Mouse (Mus musculus): ENCODE measurements around the gene Ubqln4.

DNA sequence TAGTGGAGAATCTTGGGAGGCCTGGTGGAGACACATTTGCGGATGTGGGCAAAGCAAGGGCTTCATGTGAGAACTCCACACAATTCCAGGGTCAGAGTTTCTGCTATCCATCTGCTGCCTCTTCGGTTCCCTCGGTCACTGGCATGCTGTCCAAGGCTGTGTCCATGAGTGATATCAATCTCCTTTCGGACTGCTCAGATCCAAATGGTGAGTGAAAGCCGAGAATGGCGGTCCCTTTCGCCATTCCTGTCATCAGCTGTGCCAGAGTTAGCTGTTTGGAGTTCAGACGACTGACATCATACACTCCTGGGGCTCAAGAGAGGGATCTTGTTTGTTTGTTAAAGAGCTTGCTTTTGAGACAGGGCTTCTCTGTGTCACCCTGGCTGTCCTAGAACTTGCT, 60.9 kb downstream of the Ubqln4 start:
- TF ChIP-seq CHD2 (IDR thresholded peaks at IDR 0.05; ENCODE audit: low read depth, low read length): no peak
- TF ChIP-seq ZC3H11A (IDR thresholded peaks at IDR 0.05; ENCODE audit: borderline replicate concordance, low read depth, low read length): no peak
- no peak for TF ChIP-seq MAFK (IDR thresholded peaks at IDR 0.05; ENCODE audit: insufficient read depth, low read depth, low read length)
- TF ChIP-seq ZNF384 (IDR thresholded peaks at IDR 0.05; ENCODE audit: low read depth, low read length): no peak
- TF ChIP-seq HCFC1 (IDR thresholded peaks at IDR 0.05; ENCODE audit: borderline replicate concordance, insufficient read depth, low read length): no peak
